Mouse (Mus musculus) lung, embryonic 15.5 days (tissue): Measurements from ENCODE around the gene Calu. TPM values are rescaled to one million over a fixed set of nuclear protein-coding genes. Genes with fewer than 3 reads are reported as not detected.
"Not testable (repeated sequence)": the region's sequence is repeated elsewhere in the genome, so short reads cannot be mapped to it uniquely, and the experiment has no call there.

Source experiments
- ATAC-seq: fragments of 200-750 bp; cut with Nextera tagmentation; 2 replicates; pipeline ENCODE4 v1.8.0; 2017; ENCODE audit warnings: moderate number of reproducible peaks, borderline replicate concordance; ENCODE audit not compliant: low FRiP score, low TSS enrichment; ENCODE audit errors: extremely low read depth
- H3K27ac ChIP-seq: fragments of 300-500 bp; sonication (generic); 2 replicates; pipeline ENCODE4 v1.5.1; 2015; ENCODE audit warnings: moderate library complexity, mild to moderate bottlenecking, inconsistent platforms
- H3K27me3 ChIP-seq: fragments of 300-500 bp; sonication (generic); 2 replicates; pipeline ENCODE4 v1.6.1; 2015; ENCODE audit warnings: inconsistent platforms
- H3K36me3 ChIP-seq: fragments of 300-500 bp; sonication (generic); 2 replicates; pipeline ENCODE4 v1.6.1; 2015; ENCODE audit warnings: inconsistent platforms
- H3K4me1 ChIP-seq: fragments of 300-500 bp; sonication (generic); 2 replicates; pipeline ENCODE4 v1.6.1; 2015; ENCODE audit warnings: inconsistent platforms
- H3K4me2 ChIP-seq: fragments of 300-500 bp; sonication (generic); 2 replicates; pipeline ENCODE4 v1.6.1; 2015; ENCODE audit warnings: inconsistent platforms, mild to moderate bottlenecking, moderate library complexity
- H3K4me3 ChIP-seq: fragments of 300-500 bp; sonication (generic); 2 replicates; pipeline ENCODE4 v1.5.1; 2015; ENCODE audit warnings: mild to moderate bottlenecking, inconsistent platforms
- H3K9ac ChIP-seq: fragments of 300-500 bp; sonication (generic); 2 replicates; pipeline ENCODE4 v1.6.1; 2015; ENCODE audit warnings: inconsistent platforms
- H3K9me3 ChIP-seq: fragments of 300-500 bp; sonication (generic); 2 replicates; pipeline ENCODE4 v1.6.1; 2016; ENCODE audit warnings: inconsistent platforms
- WGBS: fragments of 180-500 bp; shearing (Covaris S2); methylation state at CpG from one replicate; pipeline ENCODE4 v1.1.7; 2015; 5-methylcytosine and 5-hydroxymethylcytosine counted together
- polyA plus RNA-seq: library from polyadenylated mRNA; unstranded; fragments of >200 nt; fragmentation: Nextera tagmentation; extraction: Ambion mirVana; gene quantifications from 2 replicates; pipeline ENCODE4 v1.2.1, GENCODE M21; 2015

The Calu gene
- polyA plus RNA-seq, 1 experiment from 2014 or later: 444 TPM

- Histone ChIP-seq H3K4me1 (no peaks in the 10 kb centered on the region), H3K4me2 (no peak overlapping the region)
- WGBS: 75% methylated on average over 4 of the region's 4 CpGs
Observed at GRCm38 (mm10) chr6:29322735-29323134, 25.1 kb upstream of the Calu start.

GRCm38 (mm10) chr6:29326961-29327360 is 20.9 kb upstream of the Calu start:
- no peak overlapping the region for H3K4me3 ChIP-seq
- H3K9ac ChIP-seq: no peak overlapping the region
- H3K4me2 ChIP-seq: no peak overlapping the region
- no peaks in the 10 kb centered on the region for H3K9me3 ChIP-seq
- WGBS: 83% methylated on average over 9 of the region's 9 CpGs
- ATAC-seq: no peak
- H3K4me1 ChIP-seq: no peaks in the 10 kb centered on the region
- no peaks in the 10 kb centered on the region for H3K36me3 ChIP-seq
- no peaks in the 10 kb centered on the region for H3K27me3 ChIP-seq
- no peak overlapping the region for H3K27ac ChIP-seq

More at GRCm38 (mm10) chr6:29322735-29323134, 25.1 kb upstream of the Calu start:
- Histone ChIP-seq H3K9me3 (no peaks in the 10 kb centered on the region), H3K27me3 (no peaks in the 10 kb centered on the region), H3K9ac (no peak overlapping the region), H3K4me3 (no peak overlapping the region), H3K36me3 (no peaks in the 10 kb centered on the region), H3K27ac (no peak overlapping the region)
- no peak for ATAC-seq

GRCm38 (mm10) chr6:29329514-29329913 is 18.4 kb upstream of the Calu start:
- no peaks in the 10 kb centered on the region for H3K27me3 ChIP-seq
- no peak overlapping the region for H3K27ac ChIP-seq
- ATAC-seq: no peak
- no peaks in the 10 kb centered on the region for H3K36me3 ChIP-seq
- no peak overlapping the region for H3K4me2 ChIP-seq
- WGBS: 57% methylated on average over 4 of the region's 4 CpGs
- H3K4me3 ChIP-seq: no peak overlapping the region
- H3K9me3 ChIP-seq: no peaks in the 10 kb centered on the region
- H3K9ac ChIP-seq: no peak overlapping the region
- no peaks in the 10 kb centered on the region for H3K4me1 ChIP-seq

GRCm38 (mm10) chr6:29346512-29346911 is 1.4 kb upstream of the Calu start:
- not testable (repeated sequence) for H3K4me2 ChIP-seq, H3K36me3 ChIP-seq, ATAC-seq, H3K9me3 ChIP-seq, H3K9ac ChIP-seq, H3K4me3 ChIP-seq, H3K27me3 ChIP-seq, H3K27ac ChIP-seq
- H3K4me1 ChIP-seq: peaks cover 14% of the 10 kb centered on the region
- 94% methylated on average over 2 of the region's 2 CpGs for WGBS

GRCm38 (mm10) chr6:29347189-29347588 is 680 bp upstream of the Calu start:
- Histone ChIP-seq H3K36me3 (no peaks in the 10 kb centered on the region), H3K4me2 (peak overlapping the region; percentile 64), H3K27ac (peak overlapping the region; percentile 85), H3K4me1 (peaks cover 14% of the 10 kb centered on the region), H3K9me3 (no peaks in the 10 kb centered on the region), H3K4me3 (peak overlapping the region; percentile 87), H3K27me3 (no peaks in the 10 kb centered on the region), H3K9ac (peak overlapping the region; percentile 59)
- ATAC-seq: no peak
- WGBS: 21% methylated on average over 7 of the region's 7 CpGs

- Histone ChIP-seq H3K27me3 (no peaks in the 10 kb centered on the region), H3K27ac (peak overlapping the region; percentile 79), H3K4me1 (peaks cover 14% of the 10 kb centered on the region), H3K36me3 (no peaks in the 10 kb centered on the region), H3K9me3 (no peaks in the 10 kb centered on the region), H3K9ac (peak overlapping the region; percentile 91), H3K4me2 (peak overlapping the region; percentile 64), H3K4me3 (peak overlapping the region; percentile 87)
- 0% methylated on average over 15 of the region's 15 CpGs for WGBS
- ATAC-seq: 0 out of 2 replicates have a peak, but pooled peaks have one; percentile 12
Observed at GRCm38 (mm10) chr6:29348371-29348724, 479 bp downstream of the Calu start.

- no peak overlapping the region for H3K4me3 ChIP-seq
- H3K4me1 ChIP-seq: peaks cover 14% of the 10 kb centered on the region
- no peak overlapping the region for H3K27ac ChIP-seq
- peaks cover 4% of the 10 kb centered on the region for H3K36me3 ChIP-seq
- H3K27me3 ChIP-seq: no peaks in the 10 kb centered on the region
- H3K9ac ChIP-seq: no peak overlapping the region
- H3K4me2 ChIP-seq: no peak overlapping the region
- ATAC-seq: no peak
- H3K9me3 ChIP-seq: no peaks in the 10 kb centered on the region
Observed at GRCm38 (mm10) chr6:29351613-29352012, 3.7 kb downstream of the Calu start.

- Histone ChIP-seq H3K36me3 (peaks cover 14% of the 10 kb centered on the region), H3K27ac (no peak overlapping the region), H3K27me3 (no peaks in the 10 kb centered on the region), H3K4me2 (no peak overlapping the region), H3K4me3 (no peak overlapping the region), H3K9ac (no peak overlapping the region), H3K4me1 (peaks cover 11% of the 10 kb centered on the region; the same call in 1 of the 2 replicates), H3K9me3 (no peaks in the 10 kb centered on the region)
- WGBS: 32% methylated on average over 5 of the region's 5 CpGs
- ATAC-seq: no peak
Observed at GRCm38 (mm10) chr6:29352816-29353215, 4.9 kb downstream of the Calu start.

- Histone ChIP-seq H3K4me2 (no peak overlapping the region), H3K27me3 (no peaks in the 10 kb centered on the region), H3K4me1 (no peaks in the 10 kb centered on the region), H3K9me3 (no peaks in the 10 kb centered on the region), H3K27ac (no peak overlapping the region), H3K36me3 (peaks cover 57% of the 10 kb centered on the region), H3K4me3 (no peak overlapping the region), H3K9ac (no peak overlapping the region)
- ATAC-seq: no peak
- 87% methylated on average over 3 of the region's 3 CpGs for WGBS
Observed at GRCm38 (mm10) chr6:29359386-29359785, 11.5 kb downstream of the Calu start.

GRCm38 (mm10) chr6:29360211-29360610 is 12.3 kb downstream of the Calu start:
- Histone ChIP-seq H3K27ac (no peak overlapping the region), H3K36me3 (peaks cover 57% of the 10 kb centered on the region), H3K4me2 (no peak overlapping the region), H3K4me1 (no peaks in the 10 kb centered on the region), H3K4me3 (no peak overlapping the region), H3K9me3 (no peaks in the 10 kb centered on the region), H3K9ac (no peak overlapping the region), H3K27me3 (no peaks in the 10 kb centered on the region)
- no peak for ATAC-seq
- WGBS: 77% methylated on average over 6 of the region's 6 CpGs

GRCm38 (mm10) chr6:29362246-29363128 is 14.6 kb downstream of the Calu start:
- 63% methylated on average over 7 of the region's 7 CpGs for WGBS
- no peak overlapping the region for H3K9ac ChIP-seq
- H3K4me3 ChIP-seq: no peak overlapping the region
- H3K36me3 ChIP-seq: peaks cover 68% of the 10 kb centered on the region
- no peaks in the 10 kb centered on the region for H3K9me3 ChIP-seq
- no peak overlapping the region for H3K4me2 ChIP-seq
- no peaks in the 10 kb centered on the region for H3K4me1 ChIP-seq
- H3K27me3 ChIP-seq: no peaks in the 10 kb centered on the region
- no peak overlapping the region for H3K27ac ChIP-seq
- ATAC-seq: no peak

GRCm38 (mm10) chr6:29363129-29363515 is 15.3 kb downstream of the Calu start:
- Histone ChIP-seq H3K4me3 (no peak overlapping the region), H3K9me3 (no peaks in the 10 kb centered on the region), H3K4me1 (no peaks in the 10 kb centered on the region), H3K36me3 (peaks cover 67% of the 10 kb centered on the region), H3K4me2 (no peak overlapping the region), H3K27ac (no peak overlapping the region), H3K9ac (no peak overlapping the region), H3K27me3 (no peaks in the 10 kb centered on the region)
- WGBS: 87% methylated on average over 3 of the region's 3 CpGs
- no peak for ATAC-seq
